Mouse (Mus musculus) midbrain, embryonic 15.5 days (tissue): Measurements from ENCODE around the gene Pard6a. TPM values are rescaled to one million over a fixed set of nuclear protein-coding genes. Genes with fewer than 3 reads are reported as not detected.

Experiments used
- ATAC-seq: fragments of 200-750 bp; cut with Nextera tagmentation; replicated peaks from 2 replicates; pipeline ENCODE4 v1.8.0; 2017; ENCODE audit warnings: moderate TSS enrichment
- H3K27ac ChIP-seq: fragments of 300-500 bp; sonication (generic); 2 replicates; pipeline ENCODE4 v1.5.1; 2015; ENCODE audit warnings: mild to moderate bottlenecking, inconsistent platforms
- H3K27me3 ChIP-seq: fragments of 300-500 bp; sonication (generic); replicated peaks from 2 replicates; pipeline ENCODE4 v1.6.1; 2015; ENCODE audit warnings: inconsistent platforms
- H3K36me3 ChIP-seq: fragments of 300-500 bp; sonication (generic); replicated peaks from 2 replicates; pipeline ENCODE4 v1.6.1; 2015; ENCODE audit warnings: inconsistent platforms
- H3K4me1 ChIP-seq: fragments of 300-500 bp; sonication (generic); 2 replicates; pipeline ENCODE4 v1.6.1; 2015; ENCODE audit warnings: inconsistent platforms
- H3K4me2 ChIP-seq: fragments of 300-500 bp; sonication (generic); 2 replicates; pipeline ENCODE4 v1.6.1; 2015; ENCODE audit warnings: inconsistent platforms, mild to moderate bottlenecking, moderate library complexity
- H3K4me3 ChIP-seq: fragments of 300-500 bp; sonication (generic); 2 replicates; pipeline ENCODE4 v1.5.1; 2015; ENCODE audit warnings: mild to moderate bottlenecking, inconsistent platforms
- H3K9ac ChIP-seq: fragments of 300-500 bp; sonication (generic); 2 replicates; pipeline ENCODE4 v1.6.1; 2015; ENCODE audit warnings: mild to moderate bottlenecking, inconsistent platforms
- H3K9me3 ChIP-seq: fragments of 300-500 bp; sonication (generic); 2 replicates; pipeline ENCODE4 v1.6.1; 2016; ENCODE audit warnings: inconsistent platforms
- WGBS: fragments of 180-500 bp; shearing (Covaris S2); methylation state at CpG from one replicate; pipeline ENCODE4 v1.1.7; 2015; ENCODE audit warnings: mixed read lengths; 5-methylcytosine and 5-hydroxymethylcytosine counted together
- polyA plus RNA-seq: library from polyadenylated mRNA; unstranded; fragments of >200 nt; fragmentation: Nextera tagmentation; extraction: Ambion mirVana; gene quantifications from 2 replicates; pipeline ENCODE4 v1.2.1, GENCODE M21; 2015

The Pard6a gene
- 51.6 and 51.8 TPM in 2 replicates for polyA plus RNA-seq

DNA sequence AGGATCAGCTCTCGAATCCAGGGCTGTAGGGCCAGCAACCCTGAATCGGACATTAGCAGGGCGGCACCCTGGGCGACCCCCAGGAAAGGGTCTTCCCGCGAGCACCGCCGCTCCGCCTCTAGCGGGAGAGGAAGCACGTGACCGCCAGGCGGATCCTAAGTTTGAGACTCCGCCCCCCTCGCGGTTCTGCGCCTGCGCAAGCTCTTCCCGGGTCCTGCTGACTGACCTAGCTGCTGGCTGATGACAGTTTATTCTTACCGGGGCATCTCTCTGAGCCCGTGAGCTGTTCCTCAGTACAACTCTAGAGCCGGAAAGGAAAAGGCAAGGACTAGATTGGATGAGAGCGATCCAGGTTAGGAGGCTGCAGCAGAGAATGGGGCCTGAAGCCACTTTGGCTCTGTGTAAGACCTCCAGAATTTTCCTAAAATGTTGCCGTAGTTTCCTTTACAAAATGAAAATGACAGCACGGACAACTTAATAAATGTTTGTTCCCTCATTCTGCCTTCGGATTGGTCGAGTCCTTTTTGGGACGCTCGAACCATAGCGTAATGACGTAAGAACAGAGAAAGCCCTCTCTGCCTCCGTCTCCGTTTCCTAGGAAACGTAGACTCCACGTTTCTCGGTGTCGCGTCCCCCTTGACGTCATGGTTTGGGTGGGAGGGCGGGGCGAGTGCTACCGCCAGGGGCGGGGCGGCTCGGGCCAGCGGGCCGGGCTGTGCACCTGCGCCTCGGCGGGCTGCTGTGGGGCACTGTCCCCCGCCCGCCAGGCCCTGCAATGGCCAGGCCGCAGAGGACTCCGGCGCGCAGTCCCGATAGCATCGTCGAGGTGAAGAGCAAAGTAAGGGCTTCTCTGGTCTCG, at the start of gene Pard6a, which contains the start of gene Acd:
Pard6a (plus strand) TSS at position 183 of the 859 bp plus-strand sequence.
Acd (minus strand) TSS at position 137 of the 859 bp plus-strand sequence.
- Histone ChIP-seq H3K4me3 (peak within 1 kb of the TSS; percentile 64), H3K36me3 (peaks cover 20% of the 10 kb centered on the region), H3K4me1 (peaks cover 24% of the 10 kb centered on the region), H3K9me3 (no peaks in the 10 kb centered on the region), H3K27me3 (no peaks in the 10 kb centered on the region), H3K27ac (peak within 1 kb of the TSS; percentile 92), H3K4me2 (peak within 1 kb of the TSS; percentile 85), H3K9ac (peak within 1 kb of the TSS; percentile 67)
- WGBS, result under 1% methylated on average over 60 of the region's 60 CpGs
- peak; percentile 79 for ATAC-seq

DNA sequence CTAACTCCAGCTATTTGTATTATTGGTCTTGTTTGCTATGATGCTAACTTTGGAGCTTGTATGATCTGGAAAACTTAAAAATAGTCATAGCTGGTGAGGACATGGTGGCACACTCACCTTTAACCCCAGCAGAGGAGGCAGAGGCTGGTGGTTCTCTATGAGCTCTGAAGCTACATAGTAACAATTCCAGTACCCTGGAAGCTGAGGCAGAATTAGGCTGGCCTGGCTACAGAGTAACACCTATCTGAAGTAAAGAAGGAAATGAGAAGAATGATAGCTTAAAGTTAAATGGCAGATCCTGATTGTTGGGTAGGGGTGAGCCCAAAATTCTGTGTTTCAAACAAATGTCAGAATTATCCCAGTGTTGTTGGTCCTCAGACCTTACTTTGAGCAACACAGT, 43.3 kb upstream of the Pard6a start:
- no peaks in the 10 kb centered on the region for H3K4me1 ChIP-seq
- no peak overlapping the region for H3K27ac ChIP-seq
- no peak overlapping the region for H3K9ac ChIP-seq
- no peak overlapping the region for H3K4me3 ChIP-seq
- no peaks in the 10 kb centered on the region for H3K36me3 ChIP-seq
- H3K4me2 ChIP-seq, result no peak overlapping the region
- no peaks in the 10 kb centered on the region for H3K9me3 ChIP-seq
- no peak for ATAC-seq
- H3K27me3 ChIP-seq, result no peaks in the 10 kb centered on the region

DNA sequence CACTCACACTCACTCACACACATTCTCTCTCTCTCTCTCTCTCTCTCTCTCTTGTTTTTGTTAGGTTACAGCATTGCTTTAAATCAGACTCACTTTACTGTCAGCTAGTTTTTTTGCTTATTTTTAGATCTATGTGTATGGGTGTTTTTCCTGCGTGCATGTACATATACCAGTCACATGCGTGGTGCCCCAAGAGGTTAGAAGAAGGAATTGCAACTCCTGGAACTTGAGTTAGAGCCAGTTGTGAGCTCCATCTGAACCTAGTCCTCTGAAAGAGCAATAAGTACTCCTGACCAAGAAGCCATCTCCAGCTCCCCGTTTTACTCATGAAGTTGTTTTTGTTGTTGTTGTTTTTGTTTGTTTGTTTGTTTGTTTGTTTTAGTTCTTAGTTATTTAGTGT, 39.8 kb upstream of the Pard6a start:
- no peaks in the 10 kb centered on the region for H3K9me3 ChIP-seq
- no peak for ATAC-seq
- no peak overlapping the region for H3K4me3 ChIP-seq
- no peak overlapping the region for H3K4me2 ChIP-seq
- 82% methylated on average over 3 of the region's 3 CpGs for WGBS
- H3K27me3 ChIP-seq, result no peaks in the 10 kb centered on the region
- H3K9ac ChIP-seq, result no peak overlapping the region
- no peaks in the 10 kb centered on the region for H3K4me1 ChIP-seq
- peaks cover 14% of the 10 kb centered on the region; the same call in 1 of the 2 replicates for H3K36me3 ChIP-seq
- H3K27ac ChIP-seq, result no peak overlapping the region

DNA sequence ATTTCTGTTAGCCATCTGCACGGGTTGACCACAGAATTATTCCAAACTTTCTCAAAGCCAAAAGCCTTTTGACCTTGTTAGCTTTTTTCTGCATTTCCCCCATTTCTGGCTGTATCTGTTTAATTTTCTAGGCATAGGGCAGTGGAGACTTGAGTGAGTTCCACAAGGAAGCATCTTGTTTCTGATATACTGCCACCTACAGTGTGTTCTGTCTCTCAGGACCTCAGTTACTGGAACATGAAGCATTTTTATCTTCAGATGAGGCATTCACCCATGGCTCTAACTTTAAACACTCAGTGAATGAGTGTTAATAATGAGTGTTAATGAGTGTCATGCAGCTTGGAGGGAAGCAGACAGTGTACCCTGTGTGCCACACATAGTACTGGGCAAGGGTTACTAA, 23.1 kb upstream of the Pard6a start:
- Histone ChIP-seq H3K27me3 (no peaks in the 10 kb centered on the region), H3K36me3 (peaks cover 71% of the 10 kb centered on the region), H3K4me3 (no peak overlapping the region), H3K9me3 (no peaks in the 10 kb centered on the region), H3K4me1 (no peaks in the 10 kb centered on the region), H3K9ac (no peak overlapping the region), H3K27ac (no peak overlapping the region), H3K4me2 (no peak overlapping the region)
- no peak for ATAC-seq
- WGBS, result 95% methylated on average over 1 of the region's 1 CpGs

DNA sequence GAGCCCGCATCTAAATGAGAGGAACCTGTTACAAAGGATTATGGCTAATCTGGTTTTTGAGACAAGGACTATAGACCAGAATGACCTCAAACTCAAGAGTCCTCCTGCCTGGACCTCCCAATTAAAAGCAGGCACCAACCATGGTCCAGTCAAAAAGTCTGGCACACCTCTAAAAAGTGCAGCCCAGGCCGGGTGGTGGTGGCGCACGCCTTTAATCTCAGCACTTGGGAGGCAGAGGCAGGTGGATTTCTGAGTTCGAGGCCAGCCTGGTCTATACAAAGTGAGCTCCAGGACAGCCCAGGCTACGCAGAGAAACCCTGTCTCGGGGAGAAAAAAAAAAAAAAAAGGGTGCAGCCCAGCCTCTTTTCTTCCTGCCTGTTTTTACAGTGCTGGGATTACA, 15.6 kb upstream of the Pard6a start:
- Histone ChIP-seq H3K27me3 (no peaks in the 10 kb centered on the region), H3K36me3 (peaks cover 35% of the 10 kb centered on the region; the same call in 1 of the 2 replicates), H3K4me3 (no peak overlapping the region), H3K4me1 (no peaks in the 10 kb centered on the region), H3K9ac (no peak overlapping the region), H3K9me3 (no peaks in the 10 kb centered on the region), H3K27ac (no peak overlapping the region), H3K4me2 (no peak overlapping the region)
- ATAC-seq, result no peak
- WGBS, result 78% methylated on average over 7 of the region's 7 CpGs

DNA sequence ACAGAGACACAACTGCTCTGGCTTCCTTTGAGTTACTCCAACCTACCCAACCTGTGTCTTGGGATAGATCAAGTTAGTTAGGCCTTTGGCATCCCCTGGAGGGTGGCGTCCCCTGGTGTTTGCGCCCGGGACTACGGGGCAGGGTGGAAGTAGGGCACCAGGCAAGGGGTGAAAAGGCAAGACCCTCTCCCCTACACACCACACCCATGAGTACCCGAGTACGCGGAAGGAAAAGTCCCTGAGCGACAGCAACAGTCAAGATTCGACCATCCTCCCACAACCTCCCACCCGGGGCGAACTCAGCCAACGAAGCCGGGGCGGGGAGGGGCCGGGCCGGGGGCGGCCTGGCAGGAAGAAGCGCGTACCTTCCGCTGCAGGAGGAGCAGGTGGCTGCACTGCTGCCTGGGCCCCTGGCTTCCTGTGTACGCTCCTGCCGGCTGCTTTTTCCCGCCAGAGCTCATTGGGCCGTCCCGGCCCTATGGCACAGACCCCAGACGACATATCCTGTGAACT, 15.1 kb upstream of the Pard6a start, which contains the start of gene Carmil2:
Carmil2 (plus strand) TSS at position 479 of the 513 bp plus-strand sequence.
- peaks cover 30% of the 10 kb centered on the region; the same call in 1 of the 2 replicates for H3K36me3 ChIP-seq
- 13% methylated on average over 26 of the region's 26 CpGs for WGBS
- no peak within 1 kb of the TSS for H3K9ac ChIP-seq
- ATAC-seq, result peak; percentile 31; the same call in 1 of the 2 replicates
- H3K9me3 ChIP-seq, result no peaks in the 10 kb centered on the region
- 0 out of 2 replicates have a peak within 1 kb of the TSS, but pooled peaks have one; percentile 7 for H3K4me2 ChIP-seq
- no peak within 1 kb of the TSS for H3K4me3 ChIP-seq
- H3K27ac ChIP-seq, result no peak within 1 kb of the TSS
- H3K4me1 ChIP-seq, result no peaks in the 10 kb centered on the region
- H3K27me3 ChIP-seq, result no peaks in the 10 kb centered on the region

DNA sequence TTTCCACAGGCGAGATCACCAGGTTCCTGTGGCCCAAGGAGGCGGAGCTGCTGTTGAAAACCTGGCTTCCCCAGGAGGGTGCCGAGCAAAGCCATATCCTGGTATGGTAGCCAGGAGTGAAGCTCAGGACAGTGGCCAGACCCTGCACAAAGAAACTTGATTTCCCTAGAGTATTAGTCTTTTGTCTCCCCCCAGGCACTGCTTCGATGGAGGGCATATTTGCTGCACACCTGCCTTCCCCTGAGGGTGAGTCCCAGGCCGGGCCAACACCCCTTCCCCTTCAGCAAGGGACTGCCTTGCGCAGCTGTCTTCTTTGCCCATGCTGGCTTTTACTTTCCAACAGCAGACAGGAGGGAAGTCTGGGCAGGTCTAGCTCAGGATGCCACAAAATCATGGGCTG, 14.4 kb upstream of the Pard6a start:
- no peak overlapping the region for H3K4me2 ChIP-seq
- no peak overlapping the region for H3K27ac ChIP-seq
- H3K4me1 ChIP-seq, result no peaks in the 10 kb centered on the region
- no peak for ATAC-seq
- H3K9me3 ChIP-seq, result no peaks in the 10 kb centered on the region
- no peak overlapping the region for H3K4me3 ChIP-seq
- no peaks in the 10 kb centered on the region for H3K27me3 ChIP-seq
- no peak overlapping the region for H3K9ac ChIP-seq
- WGBS, result 59% methylated on average over 6 of the region's 6 CpGs
- H3K36me3 ChIP-seq, result peaks cover 23% of the 10 kb centered on the region; the same call in 1 of the 2 replicates

DNA sequence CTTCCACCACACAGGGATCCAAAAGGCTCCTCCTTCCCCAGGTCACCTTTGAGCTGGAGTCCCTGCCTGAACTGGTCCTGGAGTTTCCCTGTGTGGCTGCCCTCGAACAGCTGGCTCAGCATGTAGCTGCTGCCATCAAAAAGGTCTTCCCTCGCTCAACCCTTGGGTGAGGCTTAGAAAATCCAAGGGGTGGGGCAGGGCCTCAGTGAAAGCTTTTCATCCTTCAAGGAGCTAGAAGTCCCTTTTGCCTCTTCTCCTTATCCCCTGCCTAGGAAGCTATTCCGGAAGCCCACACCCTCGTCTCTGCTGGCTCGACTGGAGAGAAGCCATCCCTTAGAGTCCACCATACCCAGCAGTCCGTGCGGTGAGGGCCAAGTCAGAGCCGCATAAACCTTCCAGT, 13.4 kb upstream of the Pard6a start:
- Histone ChIP-seq H3K9ac (no peak overlapping the region), H3K4me1 (no peaks in the 10 kb centered on the region), H3K4me2 (no peak overlapping the region), H3K9me3 (no peaks in the 10 kb centered on the region), H3K36me3 (peaks cover 15% of the 10 kb centered on the region; the same call in 1 of the 2 replicates), H3K4me3 (no peak overlapping the region), H3K27me3 (no peaks in the 10 kb centered on the region), H3K27ac (no peak overlapping the region)
- no peak for ATAC-seq
- 57% methylated on average over 8 of the region's 8 CpGs for WGBS

DNA sequence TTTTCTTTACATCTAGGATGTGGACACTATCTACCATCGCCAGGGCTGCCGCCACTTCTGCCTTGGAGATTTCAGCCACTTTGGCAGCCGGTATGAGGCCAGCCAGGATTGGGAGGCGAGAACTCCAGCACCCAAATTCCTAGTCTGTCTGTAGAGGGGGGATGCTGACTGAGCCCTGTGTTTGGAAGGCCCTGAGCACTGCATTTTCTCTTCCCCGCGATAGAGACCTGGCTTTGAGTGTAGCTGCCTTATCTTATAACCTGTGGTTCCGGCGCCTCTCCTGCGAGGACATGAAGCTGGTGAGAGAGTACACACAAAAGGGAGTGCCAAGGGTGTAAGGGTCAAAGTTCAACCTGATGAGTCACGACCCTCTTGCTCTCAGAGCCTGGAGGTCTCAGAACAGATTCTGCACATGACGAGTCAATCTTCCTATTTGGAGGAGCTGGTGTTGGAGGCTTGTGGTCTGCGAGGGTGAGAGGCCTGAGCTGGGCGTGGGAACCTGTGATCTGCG, 12.7 kb upstream of the Pard6a start:
- Histone ChIP-seq H3K4me2 (no peak overlapping the region), H3K27me3 (no peaks in the 10 kb centered on the region), H3K27ac (no peak overlapping the region), H3K36me3 (0 out of 2 replicates have a peak, but pooled peaks cover 8% of the 10 kb centered on the region), H3K9ac (no peak overlapping the region), H3K9me3 (no peaks in the 10 kb centered on the region), H3K4me3 (no peak overlapping the region), H3K4me1 (no peaks in the 10 kb centered on the region)
- WGBS, result 63% methylated on average over 14 of the region's 14 CpGs
- ATAC-seq, result no peak

DNA sequence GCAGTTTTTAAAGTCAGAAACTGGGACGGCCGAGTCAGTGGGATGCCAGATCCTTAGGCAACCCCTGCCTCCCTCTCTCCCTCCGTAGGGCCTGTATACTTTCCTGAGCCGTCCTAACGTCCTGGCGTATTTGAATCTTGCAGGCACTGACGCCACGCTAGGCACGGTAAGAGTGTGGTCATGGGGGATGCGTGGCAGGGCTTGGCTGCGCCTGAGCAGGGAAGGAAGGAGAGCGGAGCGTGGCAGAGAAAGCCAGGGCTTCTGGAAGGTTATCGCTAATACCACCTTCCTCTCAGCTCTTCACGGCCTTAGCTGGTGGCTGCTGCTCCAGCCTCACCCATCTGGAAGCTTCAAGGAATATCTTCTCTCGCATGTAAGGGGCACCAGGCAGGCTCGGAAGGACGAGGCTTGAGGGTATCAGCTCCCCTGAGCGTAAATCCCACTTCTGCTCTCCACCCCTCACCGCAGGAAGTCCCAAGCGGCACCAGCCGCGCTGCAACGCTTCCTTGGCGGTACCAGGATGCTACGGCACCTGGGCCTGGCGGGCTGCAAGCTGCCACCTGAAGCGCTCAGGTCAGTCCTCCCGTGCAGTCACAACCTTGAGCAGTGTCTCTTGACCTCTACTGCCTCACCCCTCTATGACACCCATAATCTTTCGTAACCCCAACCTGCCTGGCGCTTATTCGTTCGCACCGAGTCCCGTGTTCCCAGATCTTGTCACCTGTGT, 11.5 kb upstream of the Pard6a start:
- peaks cover under 1% of the 10 kb centered on the region for H3K4me1 ChIP-seq
- no peak for ATAC-seq
- H3K27ac ChIP-seq, result no peak overlapping the region
- no peaks in the 10 kb centered on the region for H3K36me3 ChIP-seq
- H3K9me3 ChIP-seq, result no peaks in the 10 kb centered on the region
- no peak overlapping the region for H3K9ac ChIP-seq
- WGBS, result 58% methylated on average over 35 of the region's 35 CpGs
- no peaks in the 10 kb centered on the region for H3K27me3 ChIP-seq
- no peak overlapping the region for H3K4me2 ChIP-seq
- no peak overlapping the region for H3K4me3 ChIP-seq

DNA sequence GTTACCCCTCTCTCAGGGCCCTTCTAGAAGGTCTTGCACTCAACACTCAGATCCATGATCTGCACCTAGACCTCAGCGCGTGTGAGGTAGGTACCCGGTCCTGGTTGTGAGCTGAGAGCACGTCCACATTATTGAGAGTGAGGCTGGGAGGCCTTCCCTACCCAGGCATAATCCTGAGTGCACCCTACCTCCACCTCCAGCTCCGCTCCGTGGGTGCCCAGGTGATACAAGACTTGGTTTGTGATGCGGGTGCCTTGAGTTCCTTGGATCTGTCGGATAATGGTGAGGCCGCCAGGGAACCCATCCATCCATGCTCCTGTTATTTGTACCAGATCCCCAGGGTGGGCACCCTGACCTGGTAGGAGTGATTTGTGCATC, 11.0 kb upstream of the Pard6a start:
- H3K27me3 ChIP-seq, result no peaks in the 10 kb centered on the region
- no peaks in the 10 kb centered on the region for H3K36me3 ChIP-seq
- peaks cover 6% of the 10 kb centered on the region for H3K4me1 ChIP-seq
- H3K4me2 ChIP-seq, result no peak overlapping the region
- no peak overlapping the region for H3K27ac ChIP-seq
- ATAC-seq, result no peak
- 88% methylated on average over 9 of the region's 9 CpGs for whole genome bisulfite sequencing
- H3K4me3 ChIP-seq, result no peak overlapping the region
- H3K9ac ChIP-seq, result no peak overlapping the region
- no peaks in the 10 kb centered on the region for H3K9me3 ChIP-seq

DNA sequence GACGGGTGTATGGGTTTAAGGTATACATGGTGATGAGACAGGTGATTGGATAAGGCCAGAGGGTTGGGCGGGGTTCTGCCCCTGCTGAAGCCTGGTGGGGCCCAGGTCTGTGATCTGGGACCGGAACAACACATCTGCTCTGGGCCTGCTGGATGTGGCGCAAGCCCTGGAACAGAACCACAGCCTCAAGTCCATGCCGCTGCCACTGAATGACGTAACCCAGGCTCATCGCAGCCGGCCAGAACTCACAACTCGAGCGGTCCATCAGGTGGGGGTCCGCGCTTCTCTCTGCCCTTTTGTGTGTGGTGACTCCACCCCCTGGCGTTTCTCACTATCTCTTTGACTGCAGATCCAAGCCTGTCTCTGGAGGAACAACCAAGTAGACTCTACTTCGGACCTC, 10.0 kb upstream of the Pard6a start:
- ATAC-seq, result no peak
- no peaks in the 10 kb centered on the region for H3K27me3 ChIP-seq
- H3K4me2 ChIP-seq, result no peak overlapping the region
- no peak overlapping the region for H3K9ac ChIP-seq
- H3K4me1 ChIP-seq, result peaks cover 14% of the 10 kb centered on the region
- H3K27ac ChIP-seq, result no peak overlapping the region
- 88% methylated on average over 14 of the region's 14 CpGs for WGBS
- no peaks in the 10 kb centered on the region for H3K36me3 ChIP-seq
- H3K4me3 ChIP-seq, result no peak overlapping the region
- no peaks in the 10 kb centered on the region for H3K9me3 ChIP-seq
